Mouse (Mus musculus) midbrain, embryonic 16.5 days (tissue): ENCODE measurements around the gene Foxp1. TPM values are rescaled to one million over a fixed set of nuclear protein-coding genes. Genes with fewer than 3 reads are reported as not detected.

Source experiments
- ATAC-seq: fragments of 200-750 bp; cut with Nextera tagmentation; 2 replicates; pipeline ENCODE4 v1.8.0; 2017; ENCODE audit warnings: moderate TSS enrichment
- H3K27ac ChIP-seq: fragments of 300-500 bp; sonication (generic); 2 replicates; pipeline ENCODE4 v1.5.1; 2014; ENCODE audit warnings: mild to moderate bottlenecking, low read length, mixed read lengths
- H3K27me3 ChIP-seq: fragments of 300-500 bp; sonication (generic); 2 replicates; pipeline ENCODE4 v1.6.1; 2014; ENCODE audit warnings: low read depth, low read length, mixed read lengths; ENCODE audit not compliant: control insufficient read depth, insufficient read depth
- H3K36me3 ChIP-seq: fragments of 300-500 bp; sonication (generic); 2 replicates; pipeline ENCODE4 v1.6.1; 2014; ENCODE audit warnings: mild to moderate bottlenecking, low read length, moderate library complexity, mixed read lengths; ENCODE audit not compliant: control insufficient read depth, insufficient read depth
- H3K4me1 ChIP-seq: fragments of 300-500 bp; sonication (generic); 2 replicates; pipeline ENCODE4 v1.6.1; 2014; ENCODE audit warnings: mild to moderate bottlenecking, low read length, mixed read lengths; ENCODE audit not compliant: control insufficient read depth, insufficient read depth
- H3K4me2 ChIP-seq: fragments of 300-500 bp; sonication (generic); 2 replicates; pipeline ENCODE4 v1.6.1; 2014; ENCODE audit warnings: mild to moderate bottlenecking, low read length, mixed read lengths
- H3K4me3 ChIP-seq: fragments of 300-500 bp; sonication (generic); 2 replicates; pipeline ENCODE4 v1.5.1; 2014; ENCODE audit warnings: low read depth, mild to moderate bottlenecking, low read length, moderate library complexity, mixed read lengths
- H3K9ac ChIP-seq: fragments of 300-500 bp; sonication (generic); 2 replicates; pipeline ENCODE4 v1.6.1; 2014; ENCODE audit warnings: low read depth, low read length, mixed read lengths
- H3K9me3 ChIP-seq: fragments of 300-500 bp; sonication (generic); replicated peaks from 2 replicates; pipeline ENCODE4 v1.6.1; 2014; ENCODE audit warnings: mild to moderate bottlenecking, low read length, mixed read lengths; ENCODE audit not compliant: control insufficient read depth, poor library complexity, severe bottlenecking
- WGBS: fragments of 180-500 bp; shearing (Covaris S2); extraction: QIAGEN DNeasy Blood & Tissue Kit; methylation state at CpG from one replicate; pipeline ENCODE4 v1.1.7; 2014; 5-methylcytosine and 5-hydroxymethylcytosine counted together
- polyA plus RNA-seq: library from polyadenylated mRNA; unstranded; fragments of >200 nt; fragmentation: Nextera tagmentation; extraction: Ambion mirVana; gene quantifications from 2 replicates; pipeline ENCODE4 v1.2.1, GENCODE M21; 2015

The Foxp1 gene
- polyA plus RNA-seq, 1 experiment from 2014 or later: 79.8 TPM

DNA sequence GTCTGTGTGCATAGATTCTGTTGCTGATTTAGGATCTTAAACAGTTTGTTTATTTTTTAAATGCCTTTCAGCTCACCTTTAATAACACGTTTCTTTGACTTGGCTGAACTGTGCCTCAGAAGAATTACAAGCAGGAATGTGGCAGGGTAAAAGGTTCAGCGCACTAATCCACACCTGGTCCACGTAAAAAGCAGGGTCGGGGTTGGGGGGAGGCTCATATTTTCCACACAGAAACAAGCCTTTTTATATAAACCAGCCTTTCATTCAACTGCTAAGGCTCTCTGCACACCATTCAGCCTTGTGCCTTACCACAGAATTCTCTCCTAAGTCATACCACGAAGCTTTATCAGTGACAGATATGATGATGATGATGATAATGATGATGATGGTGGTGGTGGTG is 249.3 kb downstream of the Foxp1 start:
- ATAC-seq: no peak
- H3K4me3 ChIP-seq: no peak overlapping the region
- no peaks in the 10 kb centered on the region for H3K36me3 ChIP-seq
- 83% methylated on average over 5 of the region's 5 CpGs for WGBS
- no peaks in the 10 kb centered on the region for H3K27me3 ChIP-seq
- H3K4me1 ChIP-seq: peaks cover 1% of the 10 kb centered on the region
- no peak overlapping the region for H3K9ac ChIP-seq
- H3K4me2 ChIP-seq: no peak overlapping the region
- H3K27ac ChIP-seq: no peak overlapping the region
- H3K9me3 ChIP-seq: no peaks in the 10 kb centered on the region

DNA sequence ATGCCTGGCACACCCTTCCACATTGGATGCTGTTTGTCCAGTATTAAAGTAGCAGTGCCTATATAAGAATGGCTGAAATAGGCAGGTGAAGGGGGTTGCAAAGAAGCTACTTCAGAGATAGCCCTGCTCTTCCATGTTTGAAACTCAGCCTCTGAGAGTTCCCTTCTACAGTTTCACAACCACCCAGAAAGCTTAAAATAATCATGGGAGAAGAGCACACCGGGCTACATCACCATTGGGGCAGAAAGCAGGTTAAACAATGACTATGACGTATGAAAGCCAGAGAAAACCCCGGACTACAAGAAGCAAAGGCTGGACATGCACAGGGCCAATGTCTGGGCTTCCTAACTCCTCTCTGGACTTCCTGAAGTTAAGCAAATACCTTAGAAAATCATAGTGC is 250.3 kb downstream of the Foxp1 start:
- H3K9ac ChIP-seq: no peak overlapping the region

DNA sequence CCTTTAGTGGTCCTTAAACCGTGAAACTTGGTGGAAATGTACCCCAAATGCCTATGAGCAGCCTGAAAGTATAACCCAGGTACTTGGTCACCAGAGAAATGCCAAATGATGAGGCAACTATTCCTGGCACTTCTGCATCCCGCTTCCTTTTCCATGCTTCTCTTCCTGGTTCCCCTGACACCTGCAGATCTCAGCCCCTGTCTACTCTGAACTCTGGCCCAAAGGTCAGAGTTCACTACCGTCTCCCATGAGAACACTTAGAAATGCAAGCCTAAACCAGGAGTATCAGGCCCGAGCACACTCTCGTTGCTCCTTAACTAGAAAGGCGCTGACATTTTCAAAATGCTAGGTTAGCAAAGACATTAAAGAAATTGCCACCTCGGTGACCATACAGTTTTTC is 250.8 kb downstream of the Foxp1 start:
- no peaks in the 10 kb centered on the region for H3K9me3 ChIP-seq
- peaks cover 4% of the 10 kb centered on the region for H3K4me1 ChIP-seq
- no peak for ATAC-seq
- WGBS: 83% methylated on average over 7 of the region's 7 CpGs
- no peak overlapping the region for H3K9ac ChIP-seq
- no peak overlapping the region for H3K4me3 ChIP-seq
- no peaks in the 10 kb centered on the region for H3K36me3 ChIP-seq
- no peak overlapping the region for H3K4me2 ChIP-seq
- H3K27me3 ChIP-seq: no peaks in the 10 kb centered on the region
- H3K27ac ChIP-seq: no peak overlapping the region

More for the DNA sequence above, 250.3 kb downstream of the Foxp1 start:
- ATAC-seq: no peak
- no peak overlapping the region for H3K27ac ChIP-seq
- 91% methylated on average over 3 of the region's 3 CpGs for WGBS
- H3K36me3 ChIP-seq: no peaks in the 10 kb centered on the region
- no peak overlapping the region for H3K4me2 ChIP-seq
- H3K4me3 ChIP-seq: no peak overlapping the region
- no peaks in the 10 kb centered on the region for H3K27me3 ChIP-seq
- peaks cover 4% of the 10 kb centered on the region for H3K4me1 ChIP-seq
- no peaks in the 10 kb centered on the region for H3K9me3 ChIP-seq

DNA sequence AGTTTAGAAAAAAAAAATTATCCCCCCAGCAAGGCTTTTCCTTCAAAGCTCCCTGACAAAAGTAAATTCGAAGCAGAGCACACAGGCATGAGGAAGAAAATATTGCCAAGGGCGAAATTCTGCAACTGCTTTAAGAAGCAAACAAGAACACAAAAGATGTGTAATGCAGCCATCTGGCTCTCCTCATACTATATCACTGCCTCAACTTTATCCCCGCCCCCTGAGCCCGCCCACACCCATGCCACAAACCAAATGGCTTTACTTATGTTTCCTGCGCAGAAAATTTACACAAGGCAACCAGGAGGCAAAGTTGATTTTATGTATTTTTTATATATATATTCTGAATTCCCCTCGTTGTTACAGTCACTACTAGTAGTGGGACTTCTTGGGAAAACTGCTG is 252.6 kb downstream of the Foxp1 start:
- 81% methylated on average over 6 of the region's 6 CpGs for WGBS
- H3K4me1 ChIP-seq: peaks cover 19% of the 10 kb centered on the region
- ATAC-seq: no peak
- H3K27me3 ChIP-seq: no peaks in the 10 kb centered on the region
- no peak overlapping the region for H3K9ac ChIP-seq
- no peaks in the 10 kb centered on the region for H3K9me3 ChIP-seq
- H3K4me3 ChIP-seq: no peak overlapping the region
- H3K27ac ChIP-seq: no peak overlapping the region
- H3K36me3 ChIP-seq: no peaks in the 10 kb centered on the region
- no peak overlapping the region for H3K4me2 ChIP-seq

DNA sequence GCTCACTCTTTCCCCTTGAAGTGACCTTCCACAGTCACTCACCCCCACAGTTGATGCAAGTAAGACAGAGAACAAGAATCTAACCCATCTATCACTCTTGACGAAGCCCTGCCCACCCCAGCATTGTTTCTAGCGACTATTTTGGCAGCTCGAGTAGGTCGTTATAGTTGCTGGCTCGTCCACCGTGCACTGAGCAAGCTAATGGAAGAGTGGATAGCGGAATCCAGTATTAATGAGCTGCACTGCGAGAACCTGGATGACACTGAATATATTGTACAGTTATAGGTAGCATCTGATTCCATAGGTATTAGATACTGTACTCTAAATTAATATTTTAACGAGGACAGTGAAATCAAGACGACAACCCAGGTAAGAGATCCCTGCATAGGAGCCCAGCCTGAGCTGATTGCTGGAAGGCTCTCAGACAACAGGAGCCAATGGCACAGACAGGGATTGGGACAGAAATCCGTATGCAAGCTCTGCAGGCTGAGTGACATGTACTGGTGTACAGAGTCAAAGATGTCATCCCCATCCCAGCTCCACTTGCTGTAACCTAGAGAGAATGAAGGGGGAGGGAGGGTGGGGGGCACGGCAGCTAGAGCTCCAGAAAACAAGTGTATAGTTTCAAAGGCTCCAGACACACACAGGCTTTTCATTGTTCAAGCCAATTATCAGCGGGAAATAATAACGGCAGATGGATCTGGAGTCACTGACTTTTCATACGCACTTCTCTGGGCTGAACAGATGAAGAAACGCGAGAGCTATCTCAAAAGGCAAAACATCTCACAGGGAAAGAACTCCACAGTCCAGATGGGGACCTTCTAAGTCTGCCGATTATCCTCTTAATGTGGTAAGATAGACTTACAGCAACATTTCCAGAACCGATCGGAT is 254.1 kb downstream of the Foxp1 start:
- H3K4me2 ChIP-seq: no peak overlapping the region
- no peaks in the 10 kb centered on the region for H3K36me3 ChIP-seq
- no peak overlapping the region for H3K9ac ChIP-seq
- no peaks in the 10 kb centered on the region for H3K9me3 ChIP-seq
- H3K4me1 ChIP-seq: peaks cover 24% of the 10 kb centered on the region
- H3K4me3 ChIP-seq: no peak overlapping the region
- no peak overlapping the region for H3K27ac ChIP-seq
- no peaks in the 10 kb centered on the region for H3K27me3 ChIP-seq
- ATAC-seq: 0 out of 2 replicates have a peak, but pooled peaks have one; percentile 40
- WGBS: 55% methylated on average over 20 of the region's 20 CpGs

DNA sequence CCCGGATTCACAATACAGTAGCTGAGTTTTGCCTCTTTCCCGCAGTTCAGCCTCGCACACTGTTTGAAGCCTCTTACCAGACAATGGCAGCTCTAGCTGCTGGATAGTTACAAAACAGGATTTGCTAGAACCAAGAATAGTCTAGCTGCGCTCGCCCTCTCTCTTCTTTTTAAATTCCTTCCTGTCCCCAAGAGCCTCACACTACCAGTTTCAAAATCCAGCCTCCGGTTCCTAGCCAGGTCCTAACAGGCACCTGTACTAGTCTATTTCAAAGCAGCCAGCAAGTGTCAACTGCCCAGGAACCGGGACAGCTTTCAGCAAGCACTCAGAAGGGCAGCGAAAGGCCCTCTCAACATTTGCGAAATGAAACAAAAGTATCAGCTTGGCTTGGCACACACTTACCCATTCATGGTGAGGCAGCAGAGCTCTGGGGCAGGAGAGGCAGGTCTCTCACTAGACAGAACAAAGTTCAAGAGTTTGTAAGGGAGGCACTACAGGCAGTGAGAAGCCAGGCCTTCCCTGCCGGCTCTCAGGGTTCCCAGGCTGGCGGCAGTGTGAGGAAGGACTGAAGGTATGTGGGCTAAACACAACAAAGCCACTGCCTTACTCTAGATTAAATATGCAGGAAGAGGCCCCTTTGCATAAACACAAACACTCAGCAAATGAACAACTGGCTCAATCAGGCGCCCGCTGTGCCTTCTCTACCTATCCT is 256.4 kb downstream of the Foxp1 start:
- peak; percentile 52; the same call in 1 of the 2 replicates for ATAC-seq
- 20% methylated on average over 13 of the region's 13 CpGs for WGBS
- Histone ChIP-seq H3K36me3 (no peaks in the 10 kb centered on the region), H3K9me3 (no peaks in the 10 kb centered on the region), H3K4me3 (no peak overlapping the region), H3K4me2 (peak overlapping the region; percentile 19), H3K27me3 (no peaks in the 10 kb centered on the region), H3K27ac (peak overlapping the region; percentile 67), H3K4me1 (peaks cover 24% of the 10 kb centered on the region), H3K9ac (peak overlapping the region; percentile 32; the same call in 1 of the 2 replicates)

DNA sequence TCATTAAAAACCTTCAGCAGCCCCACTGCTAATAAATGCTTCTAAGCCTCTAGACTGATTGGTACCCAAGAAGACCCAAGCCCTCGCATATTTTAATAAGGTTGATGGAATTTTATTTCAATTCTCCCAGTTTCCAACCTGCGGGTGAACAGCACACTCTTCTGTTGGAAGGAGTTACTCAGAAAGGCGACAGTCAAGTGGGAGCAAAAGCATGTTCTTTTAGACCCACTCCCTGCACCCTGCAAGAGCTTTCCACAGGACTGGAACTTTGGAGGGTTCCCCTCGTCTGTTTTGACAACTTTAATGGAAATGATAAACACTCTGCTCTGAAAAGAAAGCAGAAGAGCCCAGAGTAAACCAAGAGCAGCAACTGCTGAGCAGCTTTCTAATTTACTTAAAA is 257.3 kb downstream of the Foxp1 start:
- H3K27me3 ChIP-seq: no peaks in the 10 kb centered on the region
- H3K9ac ChIP-seq: no peak overlapping the region
- H3K9me3 ChIP-seq: no peaks in the 10 kb centered on the region
- H3K36me3 ChIP-seq: no peaks in the 10 kb centered on the region
- H3K4me2 ChIP-seq: no peak overlapping the region
- H3K4me1 ChIP-seq: peaks cover 27% of the 10 kb centered on the region
- H3K27ac ChIP-seq: no peak overlapping the region
- no peak overlapping the region for H3K4me3 ChIP-seq
- peak; percentile 26; the same call in 1 of the 2 replicates for ATAC-seq
- WGBS: 27% methylated on average over 4 of the region's 4 CpGs

DNA sequence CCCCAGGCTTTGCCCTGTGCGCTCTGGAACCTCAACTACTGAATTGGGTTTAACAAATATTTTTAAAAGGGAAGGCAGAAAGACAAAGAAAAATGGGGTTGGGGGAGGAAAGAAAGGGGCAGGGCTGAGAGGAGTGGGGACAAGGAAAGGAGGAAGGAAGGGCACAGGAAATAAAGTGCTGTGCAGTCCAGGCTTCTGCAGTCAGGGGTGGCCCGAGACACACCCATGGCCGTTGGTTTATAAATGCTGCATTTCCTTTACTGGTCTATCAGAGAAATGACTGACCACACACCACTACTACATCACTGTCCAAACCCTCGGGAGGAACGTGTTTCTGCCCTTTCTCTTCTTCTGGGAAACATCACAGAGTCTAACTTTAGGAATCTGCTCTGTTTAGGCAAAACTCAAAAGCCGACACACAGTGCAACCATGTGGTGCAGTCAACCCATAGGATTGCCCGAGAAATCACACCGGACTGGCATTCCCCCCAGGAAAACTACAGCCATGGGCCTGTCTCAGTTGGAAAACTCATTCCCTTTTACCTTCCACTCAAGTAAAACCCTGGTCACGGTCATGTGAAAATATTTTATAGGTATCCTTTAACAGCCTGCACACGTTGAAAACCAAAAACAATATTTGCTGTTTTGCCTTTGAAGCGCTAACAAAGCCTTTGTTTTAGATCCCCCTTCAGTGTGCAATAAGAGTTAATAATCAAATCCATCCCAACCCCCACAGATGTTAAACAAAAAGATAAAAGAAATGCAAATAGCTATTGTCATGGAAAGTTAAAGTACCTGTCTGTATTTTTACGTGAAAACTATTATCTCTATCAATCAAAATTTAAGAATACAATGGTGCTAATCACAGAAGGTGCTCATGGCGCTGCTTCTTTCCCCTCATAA is 258.1 kb downstream of the Foxp1 start:
- no peaks in the 10 kb centered on the region for H3K9me3 ChIP-seq
- no peak overlapping the region for H3K9ac ChIP-seq
- no peak for ATAC-seq
- H3K4me1 ChIP-seq: peaks cover 27% of the 10 kb centered on the region
- 34% methylated on average over 13 of the region's 13 CpGs for WGBS
- no peak overlapping the region for H3K4me3 ChIP-seq
- no peaks in the 10 kb centered on the region for H3K36me3 ChIP-seq
- no peak overlapping the region for H3K27ac ChIP-seq
- H3K4me2 ChIP-seq: no peak overlapping the region
- no peaks in the 10 kb centered on the region for H3K27me3 ChIP-seq
